Mouse (Mus musculus) embryonic facial prominence, embryonic 15.5 days (tissue): ENCODE measurements around the gene Tmem53. TPM values are rescaled to one million over a fixed set of nuclear protein-coding genes. Genes with fewer than 3 reads are reported as not detected.
A peak's percentile ranks its signal among the peaks of the same experiment; 100 is the strongest.

ENCODE experiments used
- ATAC-seq: fragments of 200-750 bp; cut with Nextera tagmentation; 2 replicates; pipeline ENCODE4 v1.8.0; 2017; ENCODE audit warnings: low read depth, moderate TSS enrichment; ENCODE audit not compliant: insufficient number of reproducible peaks, low FRiP score, low TSS enrichment
- H3K27ac ChIP-seq: fragments of 300-500 bp; sonication (generic); replicated peaks from 2 replicates; pipeline ENCODE4 v1.5.1; 2015; ENCODE audit warnings: mild to moderate bottlenecking, inconsistent platforms
- H3K27me3 ChIP-seq: fragments of 300-500 bp; sonication (generic); 2 replicates; pipeline ENCODE4 v1.6.1; 2015; ENCODE audit warnings: inconsistent platforms
- H3K36me3 ChIP-seq: fragments of 300-500 bp; sonication (generic); 2 replicates; pipeline ENCODE4 v1.6.1; 2015; ENCODE audit warnings: mild to moderate bottlenecking, inconsistent platforms
- H3K4me1 ChIP-seq: fragments of 300-500 bp; sonication (generic); 2 replicates; pipeline ENCODE4 v1.6.1; 2015; ENCODE audit warnings: inconsistent platforms
- H3K4me2 ChIP-seq: fragments of 300-500 bp; sonication (generic); replicated peaks from 2 replicates; pipeline ENCODE4 v1.6.1; 2015; ENCODE audit warnings: mild to moderate bottlenecking, inconsistent platforms
- H3K4me3 ChIP-seq: fragments of 300-500 bp; sonication (generic); replicated peaks from 2 replicates; pipeline ENCODE4 v1.5.1; 2015; ENCODE audit warnings: mild to moderate bottlenecking, inconsistent platforms
- H3K9ac ChIP-seq: fragments of 300-500 bp; sonication (generic); 2 replicates; pipeline ENCODE4 v1.6.1; 2015; ENCODE audit warnings: inconsistent platforms
- H3K9me3 ChIP-seq: fragments of 300-500 bp; sonication (generic); replicated peaks from 2 replicates; pipeline ENCODE4 v1.6.1; 2016; ENCODE audit warnings: inconsistent platforms
- WGBS: fragments of 180-500 bp; shearing (Covaris S2); methylation state at CpG from one replicate; pipeline ENCODE4 v1.1.7; 2015; 5-methylcytosine and 5-hydroxymethylcytosine counted together
- polyA plus RNA-seq: library from polyadenylated mRNA; unstranded; fragments of >200 nt; fragmentation: Nextera tagmentation; extraction: Ambion mirVana; gene quantifications from 2 replicates; pipeline ENCODE4 v1.2.1, GENCODE M21; 2015

Tmem53 gene
- polyA plus RNA-seq, 1 experiment from 2014 or later = 24.6 TPM

GRCm38 (mm10) chr4:117221836-117222235 is 29.9 kb upstream of the Tmem53 start:
- no peaks in the 10 kb centered on the region for H3K36me3 ChIP-seq
- ATAC-seq = no peak
- H3K9me3 ChIP-seq = no peaks in the 10 kb centered on the region
- WGBS = 82% methylated on average over 9 of the region's 9 CpGs
- no peak overlapping the region for H3K4me2 ChIP-seq
- no peaks in the 10 kb centered on the region for H3K27me3 ChIP-seq
- peaks cover 16% of the 10 kb centered on the region for H3K4me1 ChIP-seq
- no peak overlapping the region for H3K9ac ChIP-seq
- no peak overlapping the region for H3K27ac ChIP-seq
- H3K4me3 ChIP-seq = no peak overlapping the region

- WGBS = 47% methylated on average over 5 of the region's 5 CpGs
- Histone ChIP-seq H3K27ac (no peak overlapping the region), H3K4me3 (no peak overlapping the region), H3K9me3 (no peaks in the 10 kb centered on the region), H3K9ac (no peak overlapping the region), H3K27me3 (no peaks in the 10 kb centered on the region), H3K4me2 (no peak overlapping the region), H3K4me1 (0 out of 2 replicates have a peak, but pooled peaks cover 8% of the 10 kb centered on the region), H3K36me3 (no peaks in the 10 kb centered on the region)
- no peak for ATAC-seq
Observed at GRCm38 (mm10) chr4:117223001-117223400, 28.8 kb upstream of the Tmem53 start.

- no peaks in the 10 kb centered on the region for H3K36me3 ChIP-seq
- no peak overlapping the region for H3K27ac ChIP-seq
- ATAC-seq = no peak
- H3K4me2 ChIP-seq = no peak overlapping the region
- H3K9me3 ChIP-seq = no peaks in the 10 kb centered on the region
- 0 out of 2 replicates have a peak, but pooled peaks cover 4% of the 10 kb centered on the region for H3K4me1 ChIP-seq
- WGBS = 72% methylated on average over 8 of the region's 8 CpGs
- H3K9ac ChIP-seq = no peak overlapping the region
- H3K27me3 ChIP-seq = no peaks in the 10 kb centered on the region
- H3K4me3 ChIP-seq = no peak overlapping the region
Observed at GRCm38 (mm10) chr4:117224122-117224521, 27.6 kb upstream of the Tmem53 start.

- no peak overlapping the region for H3K4me3 ChIP-seq
- 0 out of 2 replicates have a peak, but pooled peaks cover 10% of the 10 kb centered on the region for H3K4me1 ChIP-seq
- no peak overlapping the region for H3K27ac ChIP-seq
- H3K4me2 ChIP-seq = no peak overlapping the region
- H3K9ac ChIP-seq = no peak overlapping the region
- no peaks in the 10 kb centered on the region for H3K9me3 ChIP-seq
- ATAC-seq = no peak
- no peaks in the 10 kb centered on the region for H3K36me3 ChIP-seq
- H3K27me3 ChIP-seq = no peaks in the 10 kb centered on the region
Observed at GRCm38 (mm10) chr4:117225250-117225649, 26.5 kb upstream of the Tmem53 start.

- ATAC-seq = no peak
- WGBS = 64% methylated on average over 15 of the region's 15 CpGs
Observed at GRCm38 (mm10) chr4:117229590-117229989, 22.2 kb upstream of the Tmem53 start.

GRCm38 (mm10) chr4:117230331-117230730 is 21.4 kb upstream of the Tmem53 start:
- Histone ChIP-seq H3K36me3 (no peaks in the 10 kb centered on the region), H3K27ac (no peak overlapping the region), H3K27me3 (no peaks in the 10 kb centered on the region), H3K9me3 (no peaks in the 10 kb centered on the region), H3K4me3 (no peak overlapping the region), H3K4me2 (no peak overlapping the region), H3K4me1 (0 out of 2 replicates have a peak, but pooled peaks cover 7% of the 10 kb centered on the region), H3K9ac (no peak overlapping the region)
- WGBS = 48% methylated on average over 10 of the region's 10 CpGs
- no peak for ATAC-seq

More at GRCm38 (mm10) chr4:117229590-117229989, 22.2 kb upstream of the Tmem53 start:
- H3K4me2 ChIP-seq = no peak overlapping the region
- H3K27me3 ChIP-seq = no peaks in the 10 kb centered on the region
- H3K4me3 ChIP-seq = no peak overlapping the region
- no peaks in the 10 kb centered on the region for H3K36me3 ChIP-seq
- H3K9ac ChIP-seq = no peak overlapping the region
- H3K27ac ChIP-seq = no peak overlapping the region
- no peaks in the 10 kb centered on the region for H3K9me3 ChIP-seq
- 0 out of 2 replicates have a peak, but pooled peaks cover 7% of the 10 kb centered on the region for H3K4me1 ChIP-seq

- Histone ChIP-seq H3K36me3 (no peaks in the 10 kb centered on the region), H3K27me3 (no peaks in the 10 kb centered on the region), H3K9ac (no peak overlapping the region), H3K27ac (no peak overlapping the region), H3K9me3 (no peaks in the 10 kb centered on the region), H3K4me2 (no peak overlapping the region), H3K4me3 (no peak overlapping the region), H3K4me1 (peaks cover 10% of the 10 kb centered on the region)
- 71% methylated on average over 2 of the region's 2 CpGs for WGBS
- no peak for ATAC-seq
Observed at GRCm38 (mm10) chr4:117231208-117231607, 20.5 kb upstream of the Tmem53 start.

GRCm38 (mm10) chr4:117234166-117234741 is 17.5 kb upstream of the Tmem53 start:
- peaks cover 12% of the 10 kb centered on the region for H3K4me1 ChIP-seq
- 38% methylated on average over 7 of the region's 7 CpGs for WGBS
- no peak overlapping the region for H3K27ac ChIP-seq
- H3K27me3 ChIP-seq = no peaks in the 10 kb centered on the region
- no peak for ATAC-seq
- no peaks in the 10 kb centered on the region for H3K36me3 ChIP-seq
- H3K4me3 ChIP-seq = no peak overlapping the region
- no peak overlapping the region for H3K4me2 ChIP-seq
- no peaks in the 10 kb centered on the region for H3K9me3 ChIP-seq
- H3K9ac ChIP-seq = no peak overlapping the region

- H3K9ac ChIP-seq = no peak overlapping the region
- no peaks in the 10 kb centered on the region for H3K27me3 ChIP-seq
- H3K36me3 ChIP-seq = no peaks in the 10 kb centered on the region
- ATAC-seq = peak; percentile 65
- H3K4me3 ChIP-seq = no peak overlapping the region
- peaks cover 19% of the 10 kb centered on the region for H3K4me1 ChIP-seq
- H3K9me3 ChIP-seq = no peaks in the 10 kb centered on the region
- peak overlapping the region; percentile 76 for H3K27ac ChIP-seq
- 30% methylated on average over 4 of the region's 4 CpGs for WGBS
- no peak overlapping the region for H3K4me2 ChIP-seq
Observed at GRCm38 (mm10) chr4:117235822-117236221, 15.9 kb upstream of the Tmem53 start.

- no peak overlapping the region for H3K27ac ChIP-seq
- no peaks in the 10 kb centered on the region for H3K27me3 ChIP-seq
- H3K36me3 ChIP-seq = no peaks in the 10 kb centered on the region
- H3K4me3 ChIP-seq = no peak overlapping the region
- no peak overlapping the region for H3K9ac ChIP-seq
- ATAC-seq = no peak
- H3K9me3 ChIP-seq = no peaks in the 10 kb centered on the region
- WGBS = 34% methylated on average over 2 of the region's 2 CpGs
- H3K4me2 ChIP-seq = no peak overlapping the region
- peaks cover 28% of the 10 kb centered on the region for H3K4me1 ChIP-seq
Observed at GRCm38 (mm10) chr4:117239153-117239552, 12.6 kb upstream of the Tmem53 start.

GRCm38 (mm10) chr4:117240867-117241266 is 10.9 kb upstream of the Tmem53 start:
- Histone ChIP-seq H3K27ac (peak overlapping the region; percentile 86), H3K9me3 (no peaks in the 10 kb centered on the region)
- ATAC-seq = peak; percentile 63; the same call in 1 of the 2 replicates

GRCm38 (mm10) chr4:117250982-117251381 is 769 bp upstream of the Tmem53 start:
- no peak for ATAC-seq
- WGBS = 72% methylated on average over 1 of the region's 1 CpGs
- no peaks in the 10 kb centered on the region for H3K36me3 ChIP-seq
- peaks cover 34% of the 10 kb centered on the region for H3K4me1 ChIP-seq
- H3K9me3 ChIP-seq = no peaks in the 10 kb centered on the region
- H3K9ac ChIP-seq = no peak overlapping the region
- H3K4me2 ChIP-seq = peak overlapping the region; percentile 74
- no peaks in the 10 kb centered on the region for H3K27me3 ChIP-seq
- no peak overlapping the region for H3K27ac ChIP-seq
- peak overlapping the region; percentile 64 for H3K4me3 ChIP-seq

More at GRCm38 (mm10) chr4:117240867-117241266, 10.9 kb upstream of the Tmem53 start:
- H3K4me2 ChIP-seq = no peak overlapping the region
- H3K27me3 ChIP-seq = no peaks in the 10 kb centered on the region
- peaks cover 28% of the 10 kb centered on the region for H3K4me1 ChIP-seq
- H3K9ac ChIP-seq = no peak overlapping the region
- whole genome bisulfite sequencing = 38% methylated on average over 6 of the region's 6 CpGs
- no peaks in the 10 kb centered on the region for H3K36me3 ChIP-seq
- no peak overlapping the region for H3K4me3 ChIP-seq
